Mouse (Mus musculus): ENCODE measurements around the gene Stxbp1.

The Stxbp1 gene

DNA sequence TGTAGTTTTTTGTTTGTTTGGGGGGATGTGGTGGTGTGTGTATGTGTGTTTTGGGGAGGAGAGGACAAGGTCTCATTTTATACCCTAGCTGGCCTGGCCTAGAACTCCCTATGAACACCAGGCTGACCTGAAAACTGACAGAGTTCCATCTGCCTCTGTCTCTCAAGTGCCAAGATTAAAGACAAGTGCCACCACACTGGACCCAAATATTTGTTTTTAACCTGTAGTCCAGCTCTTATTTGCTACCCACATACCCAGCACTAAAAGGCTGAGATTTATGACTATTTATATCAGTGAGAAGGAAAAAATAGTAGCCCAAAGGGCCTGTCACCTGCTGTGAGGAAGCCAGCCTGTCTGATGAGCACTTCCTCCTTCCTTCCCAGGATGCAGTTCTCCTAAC is 11.5 kb downstream of the Stxbp1 start:
- DNase-seq = no peak

DNA sequence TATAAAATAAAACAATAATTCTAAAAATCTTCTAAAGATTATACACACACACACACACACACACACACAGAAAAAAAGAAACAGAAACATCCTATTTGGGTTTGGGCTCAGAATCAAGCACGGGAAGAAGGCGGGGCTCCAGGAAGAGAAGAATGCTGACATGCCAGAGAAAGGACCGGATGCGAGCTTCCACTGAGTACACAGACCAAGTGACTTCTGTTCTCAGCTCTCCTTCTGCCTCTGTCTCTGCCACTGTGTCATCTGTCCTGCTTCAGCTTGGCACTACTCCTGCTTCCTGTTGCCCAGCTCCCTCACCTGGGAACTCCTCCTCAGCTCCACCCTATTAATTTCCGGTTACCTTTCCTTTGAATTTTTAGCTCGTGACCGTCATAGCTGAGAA is 12.5 kb downstream of the Stxbp1 start:
- DNase-seq = peak; percentile 49

DNA sequence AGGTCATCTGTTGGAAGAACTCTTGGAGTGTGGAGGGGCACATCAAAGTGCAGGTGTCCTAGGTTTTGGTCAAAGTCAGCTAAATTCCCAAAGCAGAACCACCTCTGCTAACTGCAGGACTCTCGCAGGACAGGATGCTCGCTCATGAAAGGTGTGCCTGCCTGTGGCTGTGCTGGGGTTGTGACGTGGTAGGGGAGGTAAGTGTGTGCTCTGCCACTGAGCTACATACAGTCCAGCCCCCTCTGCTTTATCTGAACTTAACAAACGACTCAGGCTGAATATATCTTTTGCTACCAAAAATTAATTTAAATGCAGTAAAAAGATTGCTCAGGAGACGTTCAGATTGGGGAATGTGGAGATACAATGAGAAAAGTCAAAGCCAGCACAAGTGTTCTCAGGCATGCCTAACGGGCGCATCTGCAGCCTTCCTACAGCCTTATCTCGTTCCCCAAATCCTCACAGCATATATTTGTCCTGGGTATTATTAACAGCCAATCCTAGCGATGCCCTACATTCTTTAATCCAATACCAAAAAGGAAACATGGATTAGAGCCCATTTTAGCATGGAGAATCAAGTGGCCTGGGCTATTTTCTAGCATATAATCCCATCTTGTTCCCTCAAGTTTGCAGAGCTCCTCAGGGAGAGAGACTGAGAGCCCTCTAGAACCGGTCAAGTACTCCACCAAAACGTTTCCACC is 17.9 kb downstream of the Stxbp1 start:
- no peak for DNase-seq

DNA sequence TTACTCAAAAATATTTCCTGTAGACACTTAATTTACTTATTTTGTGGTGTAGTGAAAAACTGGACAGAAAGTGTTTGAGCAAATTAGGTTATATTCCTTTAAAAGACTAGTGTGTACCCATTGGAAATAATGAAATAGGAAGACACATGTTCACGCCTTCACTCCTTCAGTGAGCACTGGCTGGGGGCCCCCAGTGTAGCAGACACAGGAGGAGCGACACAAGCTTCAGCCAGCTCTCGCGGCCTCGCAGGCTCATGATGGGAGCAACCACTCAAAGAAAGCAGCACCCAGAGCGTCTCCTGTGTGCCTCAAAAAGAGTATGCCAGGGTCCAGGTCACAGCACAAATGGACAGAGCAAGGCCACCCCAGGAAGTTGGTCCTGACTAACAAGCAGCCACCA is 21.2 kb downstream of the Stxbp1 start:
- DNase-seq = no peak

DNA sequence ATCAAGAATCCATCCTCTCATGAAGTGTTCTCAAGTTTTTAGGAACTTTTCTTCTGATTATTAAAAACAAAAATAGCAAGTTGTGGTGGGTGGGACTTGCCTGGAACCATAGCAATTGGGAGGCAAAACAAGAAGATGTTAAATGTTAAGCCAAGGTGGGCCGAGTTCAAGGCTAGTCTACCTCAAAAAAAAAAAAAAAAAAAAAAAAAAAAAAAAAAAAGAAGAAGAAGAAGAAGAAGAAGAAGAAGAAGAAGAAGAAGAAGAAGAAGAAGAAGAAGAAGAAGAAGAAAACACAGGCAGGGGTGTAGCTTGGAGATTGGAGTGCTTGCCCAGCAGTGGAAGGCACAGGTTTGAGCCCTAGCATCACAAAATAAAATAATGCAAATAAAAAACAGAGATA is 22.3 kb downstream of the Stxbp1 start:
- no peak for DNase-seq

DNA sequence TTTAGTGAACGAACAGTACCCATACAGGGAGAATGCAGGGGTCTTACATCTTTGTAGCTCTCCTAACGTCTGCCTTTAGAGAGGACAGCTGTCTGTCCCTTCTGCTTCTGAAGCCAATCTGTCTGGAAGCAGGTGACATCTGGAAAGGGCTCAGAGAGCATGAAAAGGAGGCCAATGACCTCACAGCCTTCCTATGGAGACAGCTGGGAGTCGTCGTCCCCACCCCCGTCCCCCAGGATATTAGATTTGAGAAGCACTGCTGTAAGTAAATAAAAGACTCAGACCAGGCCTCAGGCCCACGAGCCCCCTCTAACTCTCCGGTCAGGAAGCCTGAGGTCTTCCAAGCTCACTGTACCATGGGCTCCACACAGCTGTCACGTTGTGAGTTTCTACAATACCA is 22.9 kb downstream of the Stxbp1 start:
- no peak for DNase-seq

DNA sequence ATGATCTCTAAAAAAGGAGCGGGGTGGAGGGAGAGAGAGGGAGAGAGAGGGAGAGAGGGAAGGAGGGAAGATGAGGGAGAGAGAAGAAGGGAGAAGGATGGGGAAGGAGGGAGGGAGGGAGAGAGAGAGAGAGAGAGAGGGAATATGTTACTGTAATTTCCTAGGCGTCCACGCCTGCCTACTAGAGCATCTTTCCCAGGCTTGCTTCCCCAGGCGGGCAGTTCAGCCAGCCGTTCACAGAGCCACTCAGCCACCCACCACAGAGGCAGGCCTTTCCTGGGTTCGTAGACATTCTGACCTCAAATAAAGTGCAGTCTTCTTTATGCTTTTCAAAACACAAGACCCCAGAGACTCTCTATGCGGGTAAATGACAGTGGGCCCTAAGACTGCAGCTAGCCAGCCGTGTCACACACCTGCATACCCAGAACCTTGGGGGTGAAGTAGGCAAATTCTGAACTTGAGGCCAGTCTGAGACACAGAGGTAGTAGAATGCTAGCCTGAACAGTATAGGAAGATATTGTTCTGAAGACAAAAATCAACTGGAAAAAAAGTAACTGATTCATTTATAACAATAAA is 23.4 kb downstream of the Stxbp1 start:
- DNase-seq = no peak

DNA sequence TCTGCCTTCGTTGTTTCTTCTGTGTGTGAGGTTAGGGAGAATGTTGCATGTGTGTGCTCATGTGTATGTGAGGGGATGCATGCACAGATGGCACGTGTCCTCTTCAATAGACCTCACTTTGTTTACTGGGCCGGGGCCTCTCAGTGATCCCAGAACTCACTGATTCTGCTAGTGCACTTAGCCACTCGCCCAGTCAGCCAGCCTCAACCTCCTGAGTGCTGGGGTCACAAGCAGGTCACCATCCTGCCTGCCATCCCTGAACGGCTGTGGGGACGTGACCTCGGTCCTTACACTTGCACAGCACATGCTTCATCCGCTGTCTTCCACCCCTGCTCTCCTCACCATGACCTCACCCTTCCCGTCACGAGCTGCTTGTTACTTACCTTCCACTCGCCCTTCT is 23.9 kb downstream of the Stxbp1 start:
- no peak for DNase-seq

DNA sequence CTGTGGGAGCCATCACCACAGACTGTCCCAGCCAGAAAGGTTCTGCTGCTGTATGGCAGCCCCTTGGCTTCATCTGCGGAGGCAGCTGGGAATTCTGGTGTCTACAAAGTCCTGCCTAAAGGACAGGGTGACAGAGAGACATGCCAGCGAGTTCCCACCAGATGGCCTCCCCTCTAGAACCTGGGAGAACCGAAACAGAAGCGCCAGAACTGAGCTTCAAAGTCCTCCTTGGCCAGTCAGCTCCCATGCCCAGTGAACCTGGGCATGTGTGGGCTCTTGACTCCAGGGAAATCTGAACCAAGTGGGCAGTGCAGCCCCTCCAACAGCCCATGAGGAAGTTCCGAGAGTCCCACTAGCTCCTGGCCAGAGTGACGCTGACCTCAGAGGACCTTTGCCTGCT is 24.4 kb downstream of the Stxbp1 start:
- DNase-seq = no peak

DNA sequence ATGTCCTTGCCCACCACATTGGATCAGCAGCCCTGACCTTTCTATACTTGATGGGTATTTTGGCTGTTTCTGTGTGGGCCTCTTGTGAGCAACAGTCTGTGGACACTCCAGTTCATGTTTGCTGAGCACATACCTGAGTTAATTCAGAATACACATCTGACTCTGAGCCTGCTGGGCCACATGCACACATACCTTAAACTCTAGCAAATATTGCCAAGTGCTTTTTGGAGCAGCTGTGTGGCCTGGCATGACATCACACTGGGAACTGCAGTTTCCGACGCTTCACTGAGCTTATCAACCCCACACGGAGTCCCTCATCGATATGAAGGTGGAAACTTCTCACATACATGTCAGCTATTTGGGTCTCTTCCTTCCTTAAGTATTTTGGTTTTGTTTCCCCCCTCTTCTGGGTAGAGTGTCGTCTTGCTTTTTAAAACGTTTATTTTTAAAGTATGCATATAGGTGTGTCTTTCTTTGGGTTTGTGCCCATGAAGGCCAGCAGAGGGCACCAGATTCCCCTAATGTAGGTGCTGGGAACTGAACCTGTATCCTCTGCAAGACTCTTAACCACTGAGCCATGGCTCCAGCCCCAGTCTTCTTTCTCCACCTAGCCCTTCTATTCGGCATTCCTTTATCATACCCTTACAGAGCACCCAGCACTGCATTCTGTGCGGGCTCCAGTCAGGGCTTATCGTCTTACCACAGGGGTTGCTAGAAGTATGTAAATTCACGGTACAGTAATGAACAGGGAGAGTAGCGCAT is 25.8 kb downstream of the Stxbp1 start:
- peak; percentile 51 for DNase-seq

DNA sequence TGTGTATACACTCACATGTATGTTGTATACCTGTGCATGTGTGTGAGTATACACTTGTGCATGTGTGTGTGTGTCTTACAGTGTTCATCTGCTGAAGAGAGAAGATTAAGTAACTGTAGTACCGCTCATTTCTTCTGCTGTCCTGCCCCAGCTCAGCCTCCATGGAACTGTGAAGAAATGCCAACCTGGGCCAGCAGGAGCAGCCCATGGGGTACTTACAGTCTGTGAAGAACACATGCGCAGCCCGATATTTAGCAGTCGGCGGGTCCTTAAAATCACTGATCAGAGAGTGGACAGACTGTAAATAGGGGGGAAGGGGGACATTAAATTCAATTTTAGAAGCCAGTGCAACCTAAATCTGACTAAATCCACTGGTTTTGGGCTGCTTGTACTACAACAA is 28.8 kb downstream of the Stxbp1 start:
- no peak for DNase-seq

DNA sequence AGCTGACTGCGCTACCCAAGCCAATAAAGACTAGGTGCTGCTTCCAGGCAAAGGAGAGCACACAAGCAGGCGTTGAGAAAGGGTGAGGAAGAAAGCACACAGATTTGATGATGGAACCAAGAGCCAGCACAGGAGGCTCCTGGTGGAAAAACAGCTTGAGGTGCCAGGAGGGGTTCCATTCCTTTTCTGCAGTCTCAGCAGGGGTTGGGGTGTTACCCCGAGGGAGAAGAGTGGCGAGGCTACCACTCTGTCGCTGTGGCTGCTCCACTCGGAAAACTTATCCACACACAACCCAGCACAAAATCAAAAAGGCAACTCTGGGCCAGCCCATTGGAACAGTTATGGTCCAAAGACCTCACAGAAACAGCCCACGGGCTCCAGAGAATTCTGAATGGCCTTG is 29.5 kb downstream of the Stxbp1 start:
- no peak for DNase-seq

DNA sequence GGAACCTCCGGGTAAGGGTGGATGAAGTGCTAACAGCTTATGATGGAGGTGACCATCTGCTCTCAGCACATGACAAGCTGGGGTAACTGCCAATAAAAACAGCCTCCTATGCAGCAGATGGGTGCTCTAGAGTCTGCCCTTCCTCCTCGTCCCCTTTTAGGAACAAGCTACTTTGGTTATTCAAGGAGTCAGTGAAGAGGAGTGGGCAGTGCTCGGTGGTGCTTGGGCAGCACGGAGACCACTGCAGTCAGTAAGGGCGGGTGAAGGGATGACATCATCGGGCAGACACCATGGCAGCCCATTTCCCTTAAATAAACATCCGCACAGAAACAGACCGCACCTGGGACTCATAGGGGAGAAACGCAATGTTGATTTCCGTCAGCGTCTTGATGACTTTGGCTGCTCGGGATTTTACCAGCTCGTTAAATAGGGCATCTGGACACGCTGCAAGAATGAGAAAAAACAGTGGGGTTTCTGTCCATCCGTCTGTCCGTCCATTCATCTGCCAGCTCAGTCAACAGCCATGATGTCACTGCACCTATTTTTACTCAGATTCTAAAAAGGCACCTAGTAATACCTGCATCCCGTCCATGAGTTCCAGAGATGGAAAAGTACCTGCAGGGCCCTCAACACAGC is 30.0 kb downstream of the Stxbp1 start:
- DNase-seq = no peak

DNA sequence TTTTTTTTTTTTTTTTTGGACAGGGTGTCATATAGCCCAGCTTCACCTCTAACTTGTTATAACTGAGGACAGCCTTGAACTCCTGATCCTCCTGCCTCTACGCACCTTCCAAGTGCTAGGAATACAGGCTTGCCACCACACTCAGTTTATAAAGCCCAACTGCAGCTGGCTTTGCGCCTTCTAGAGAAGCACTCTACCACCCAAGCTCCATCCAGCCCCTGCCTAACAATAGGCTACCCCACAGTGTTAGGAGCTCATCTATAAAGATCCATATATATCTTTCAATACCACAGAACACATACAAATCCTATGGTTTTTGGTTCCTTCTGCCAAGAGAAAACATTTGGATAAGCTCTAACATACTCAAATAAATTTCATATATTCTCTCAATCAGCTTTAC is 30.5 kb downstream of the Stxbp1 start:
- DNase-seq = no peak

DNA sequence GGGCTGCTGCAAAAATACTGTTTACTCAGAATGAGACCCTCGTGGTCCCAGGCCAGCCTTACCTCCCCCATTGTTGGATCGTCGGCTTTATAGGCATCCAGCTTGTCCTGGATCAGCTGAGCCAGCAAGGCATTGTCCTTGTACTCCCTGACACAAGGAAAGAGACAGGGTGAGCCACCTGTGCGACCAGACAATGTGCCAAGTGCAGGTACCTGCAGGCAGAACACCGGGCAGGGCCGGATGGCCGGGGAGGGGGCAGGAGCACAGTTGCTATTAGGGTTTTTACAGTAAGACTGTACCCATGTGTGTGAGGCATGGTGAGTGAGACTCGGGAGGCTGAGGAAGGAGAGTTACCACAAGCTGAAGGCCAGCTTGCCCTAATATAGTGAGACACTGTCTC is 35.1 kb downstream of the Stxbp1 start:
- DNase-seq = no peak

DNA sequence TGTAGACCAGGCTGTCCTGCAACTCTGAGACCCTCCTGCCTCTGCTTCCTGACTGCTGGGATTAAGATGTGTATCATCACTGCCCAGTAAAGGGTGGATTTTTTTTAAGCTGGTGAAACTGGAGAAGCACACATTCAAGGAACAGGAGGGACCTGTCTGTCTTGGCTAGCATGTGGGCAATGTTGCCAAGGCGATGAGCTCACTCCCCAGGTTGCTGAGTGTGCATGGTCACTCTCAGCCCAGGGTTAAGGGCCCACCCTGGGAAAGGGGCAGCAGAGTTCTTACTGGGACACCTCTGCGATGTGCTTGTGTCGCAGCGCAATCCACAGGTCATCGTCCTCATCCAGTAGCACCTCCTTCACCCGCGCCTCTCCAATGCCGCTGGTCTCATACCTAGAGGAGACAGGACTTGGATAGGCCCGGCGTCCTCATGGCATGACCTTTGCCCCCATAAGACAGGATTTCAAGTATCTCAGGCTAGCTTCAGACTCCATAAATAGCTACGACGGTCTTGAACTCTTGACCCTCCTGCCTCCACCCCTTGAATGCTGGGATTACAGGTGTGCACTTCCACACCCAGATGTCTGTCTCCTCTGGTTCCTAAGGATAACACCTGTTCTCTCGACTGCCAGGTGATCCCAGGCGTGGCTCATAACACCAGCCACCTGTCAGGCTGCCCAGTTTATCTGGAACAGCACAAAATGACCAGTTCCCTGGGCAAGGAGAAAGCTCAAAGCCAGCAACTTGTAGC is 38.1 kb downstream of the Stxbp1 start:
- no peak for DNase-seq

DNA sequence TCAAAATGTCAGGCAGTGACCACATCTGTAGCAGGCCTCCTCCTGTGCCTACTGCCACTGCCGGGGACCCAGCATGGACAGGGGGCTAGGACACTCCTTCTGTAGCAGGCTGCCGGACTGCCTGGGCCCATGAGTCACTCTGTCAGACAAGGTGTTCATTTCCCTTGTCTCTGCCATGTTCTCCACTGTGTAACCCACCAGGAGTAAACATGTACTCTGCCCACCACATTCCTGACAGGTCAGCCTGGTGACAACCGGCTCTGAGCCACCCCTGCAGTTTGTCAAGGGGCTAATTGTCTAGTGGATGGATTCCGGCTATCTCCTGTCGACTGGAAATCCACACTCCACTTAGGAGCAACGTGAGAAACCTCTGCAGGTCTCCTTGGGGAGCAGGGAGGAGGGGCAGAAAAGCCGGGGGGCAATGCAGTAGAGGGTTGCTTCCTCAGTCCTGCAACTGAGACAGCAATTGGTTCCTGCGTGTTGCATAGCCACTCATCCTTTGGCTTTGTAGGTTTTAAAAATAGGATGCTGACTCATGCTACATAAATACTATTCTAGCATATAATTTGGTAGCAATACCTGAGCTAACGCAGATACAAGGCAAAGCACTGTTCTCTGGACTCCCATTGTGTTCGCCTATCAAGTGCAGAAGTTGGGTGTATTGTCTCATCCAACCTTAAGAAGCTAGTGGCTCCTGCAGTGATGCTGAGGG is 48.6 kb downstream of the Stxbp1 start:
- no peak for DNase-seq

DNA sequence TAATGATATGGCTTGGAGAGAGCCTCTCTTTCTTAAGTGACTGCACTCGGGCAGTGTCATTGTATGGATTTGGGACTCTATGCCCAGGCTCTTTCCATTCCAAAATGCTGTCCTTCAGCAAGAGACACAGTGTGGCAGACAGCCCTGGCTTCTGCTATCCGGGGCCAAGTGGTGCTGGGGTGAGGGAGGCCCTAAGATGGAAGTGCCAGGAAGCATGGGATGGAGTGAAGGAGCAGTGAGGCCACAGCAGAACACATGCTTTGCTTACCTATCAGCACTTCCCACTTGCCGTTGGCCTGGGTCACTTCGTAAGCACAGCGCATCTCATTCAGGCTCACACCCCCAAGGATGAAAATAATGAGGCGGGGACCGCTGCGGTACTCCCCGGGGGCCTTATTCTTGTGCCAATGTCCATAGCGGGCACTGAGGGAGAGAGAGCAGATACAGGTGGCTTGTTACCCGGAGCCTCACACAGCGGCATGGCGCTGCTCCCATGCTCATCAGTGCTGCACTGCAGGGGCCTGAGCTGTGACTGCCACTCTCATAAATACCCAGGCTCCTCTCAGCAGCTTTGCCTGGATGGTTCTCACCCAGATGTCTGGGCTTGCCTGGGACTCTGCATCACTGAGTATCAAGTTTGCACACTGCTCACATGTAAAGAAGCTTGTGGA is 51.2 kb downstream of the Stxbp1 start:
- DNase-seq = no peak

DNA sequence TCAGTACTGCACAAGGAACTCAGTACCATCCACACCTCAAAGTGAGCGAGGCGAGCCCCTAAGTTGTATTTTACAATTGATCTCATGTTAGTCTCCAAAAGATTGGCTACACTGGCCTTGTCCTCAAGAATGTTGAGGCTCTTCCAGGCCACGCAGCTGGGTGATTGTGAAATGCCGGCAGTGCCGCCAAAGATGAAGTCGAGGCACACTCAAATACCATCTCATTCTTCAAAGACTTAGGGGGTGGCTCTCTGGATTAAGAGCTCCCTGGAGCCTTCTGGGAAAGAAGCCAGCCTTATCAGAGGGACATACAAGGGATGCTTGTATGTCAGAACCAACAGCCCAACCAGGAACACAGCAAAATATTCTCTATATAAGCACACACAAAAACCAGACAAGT is 55.7 kb downstream of the Stxbp1 start:
- DNase-seq = no peak

DNA sequence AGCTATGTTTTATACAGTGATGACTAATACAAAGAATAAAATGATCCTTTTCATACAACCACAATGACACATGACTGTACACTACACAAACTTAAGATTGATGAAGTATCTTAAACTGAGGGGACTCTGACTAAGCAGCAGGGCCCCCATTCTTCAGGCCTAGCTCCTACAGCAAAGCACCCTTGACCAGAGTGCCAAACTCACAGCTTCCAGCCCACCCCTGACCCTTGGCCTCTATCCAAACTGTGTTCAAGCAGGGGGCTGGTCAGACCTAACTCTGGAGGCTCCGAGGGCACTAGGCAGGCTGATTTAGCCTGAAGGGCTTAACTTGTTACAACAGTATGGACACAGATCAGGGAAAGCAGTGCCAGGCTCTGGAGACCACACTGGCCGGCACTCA is 58.5 kb downstream of the Stxbp1 start:
- no peak for DNase-seq

DNA sequence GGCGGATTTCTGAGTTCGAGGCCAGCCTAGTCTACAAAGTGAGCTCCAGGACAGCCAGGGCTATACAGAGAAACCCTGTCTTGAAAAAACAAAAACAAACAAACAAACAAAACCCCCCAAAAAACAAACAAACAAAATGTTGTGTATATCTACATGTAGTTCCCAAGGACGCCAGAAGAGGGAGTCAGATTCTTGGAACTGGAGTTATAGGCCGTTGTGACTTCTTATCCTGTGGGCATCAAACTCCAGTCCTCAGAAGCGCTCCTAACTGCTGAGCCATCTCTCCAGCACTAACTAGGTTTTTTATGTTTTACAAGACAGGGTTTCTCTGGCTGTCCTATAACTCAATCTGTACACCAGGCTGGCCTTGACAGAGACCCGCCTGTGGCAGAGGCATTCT is 59.9 kb downstream of the Stxbp1 start:
- no peak for DNase-seq

All from kidney, adult 18-20 months (tissue).